Mouse (Mus musculus) forebrain, postnatal 0 days (tissue): ENCODE measurements at regions not wholly inside any gene's neighbourhood (a gene's known extent, or its start where the extent isn't known, plus 50 kb on each side); places are given as distances from the start of the nearest gene placed in this dataset.

Source experiments
- ATAC-seq: fragments of 200-750 bp; cut with Nextera tagmentation; 2 replicates; pipeline ENCODE4 v1.8.0; 2017; ENCODE audit warnings: mild to moderate bottlenecking, moderate library complexity
- DNase-seq: peaks from one replicate; pipeline ENCODE4 v3.0.0-alpha.2; 2015
- H3K27ac ChIP-seq: fragments of 300-500 bp; sonication (generic); 2 replicates; pipeline ENCODE4 v1.5.1; 2014; ENCODE audit warnings: low read depth, mild to moderate bottlenecking, antibody characterized with exemption, low read length, moderate library complexity, mixed read lengths
- H3K27me3 ChIP-seq: fragments of 300-500 bp; sonication (generic); 2 replicates; pipeline ENCODE4 v1.6.1; 2014; ENCODE audit warnings: mild to moderate bottlenecking, low read length, mixed read lengths; ENCODE audit not compliant: insufficient read depth
- H3K36me3 ChIP-seq: fragments of 300-500 bp; sonication (generic); 2 replicates; pipeline ENCODE4 v1.6.1; 2014; ENCODE audit warnings: mild to moderate bottlenecking, moderate library complexity; ENCODE audit not compliant: insufficient read depth
- H3K4me1 ChIP-seq: fragments of 300-500 bp; sonication (generic); 2 replicates; pipeline ENCODE4 v1.6.1; 2014; ENCODE audit warnings: antibody characterized with exemption; ENCODE audit not compliant: insufficient read depth
- H3K4me2 ChIP-seq: fragments of 300-500 bp; sonication (generic); 2 replicates; pipeline ENCODE4 v1.6.1; 2014; ENCODE audit warnings: low read depth, mild to moderate bottlenecking, moderate library complexity
- H3K4me3 ChIP-seq: fragments of 300-500 bp; sonication (generic); 2 replicates; pipeline ENCODE4 v1.5.1; 2014; ENCODE audit warnings: low read depth, low read length, mixed read lengths
- H3K9ac ChIP-seq: fragments of 300-500 bp; sonication (generic); 2 replicates; pipeline ENCODE4 v1.6.1; 2014; ENCODE audit warnings: mild to moderate bottlenecking
- H3K9me3 ChIP-seq: fragments of 300-500 bp; sonication (generic); 2 replicates; pipeline ENCODE4 v1.6.1; 2016; ENCODE audit warnings: low read length
- CTCF ChIP-seq: sonication (generic); IDR thresholded peaks from 2 replicates; pipeline ENCODE4 v1.5.1; 2016; ENCODE audit warnings: antibody characterized with exemption, control low read depth, low read depth
- WGBS: fragments of 180-500 bp; shearing (Covaris S2); extraction: QIAGEN DNeasy Blood & Tissue Kit; methylation state at CpG from one replicate; pipeline ENCODE4 v1.1.7; 2014; 5-methylcytosine and 5-hydroxymethylcytosine counted together

GRCm38 (mm10) chr14:17606018-17606417 lies 54.0 kb upstream of the Thrb start:
- WGBS, result 32% methylated on average over 3 of the region's 3 CpGs
- Histone ChIP-seq H3K4me2 (no peak overlapping the region), H3K9me3 (no peaks in the 10 kb centered on the region), H3K4me1 (no peaks in the 10 kb centered on the region), H3K9ac (no peak overlapping the region), H3K36me3 (no peaks in the 10 kb centered on the region), H3K27me3 (no peaks in the 10 kb centered on the region), H3K4me3 (no peak overlapping the region), H3K27ac (no peak overlapping the region)
- DNase-seq (no peak), ATAC-seq (no peak)
- TF ChIP-seq CTCF, result no peak

- TF ChIP-seq CTCF, result no peak
- H3K4me3 ChIP-seq, result no peak overlapping the region
- no peak for ATAC-seq
- no peaks in the 10 kb centered on the region for H3K9me3 ChIP-seq
- no peak overlapping the region for H3K4me2 ChIP-seq
- DNase-seq, result no peak
- H3K27ac ChIP-seq, result no peak overlapping the region
- WGBS, result 69% methylated on average over 2 of the region's 2 CpGs
- no peaks in the 10 kb centered on the region for H3K36me3 ChIP-seq
- no peaks in the 10 kb centered on the region for H3K4me1 ChIP-seq
- no peak overlapping the region for H3K9ac ChIP-seq
- H3K27me3 ChIP-seq, result no peaks in the 10 kb centered on the region
These were observed 52.9 kb upstream of the Thrb start for GRCm38 (mm10) chr14:17607186-17607585.
